In the genomic region with DNA sequence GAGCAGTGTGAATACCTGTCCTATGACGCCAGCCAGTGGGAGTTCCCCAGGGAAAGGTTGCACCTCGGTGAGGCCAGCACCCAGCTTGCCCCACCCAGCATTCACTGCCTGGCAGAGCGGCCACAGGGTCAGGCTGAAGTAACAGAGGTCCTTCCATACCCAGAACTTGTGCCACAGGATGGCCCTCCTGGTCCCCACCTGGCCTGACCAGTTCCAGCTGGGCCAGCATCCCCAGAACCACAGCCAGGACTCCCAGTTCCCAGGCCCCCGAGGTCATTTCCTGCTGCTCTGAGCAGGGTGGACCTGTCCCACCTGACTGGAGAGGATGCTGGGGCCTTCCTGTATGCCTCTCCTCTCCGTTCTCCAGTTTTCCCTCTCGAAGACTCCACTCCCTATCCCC, we compare ENCODE assay signal across 42 mouse cellular contexts. TPM values are rescaled to one million over a fixed set of nuclear protein-coding genes. Genes with fewer than 3 reads are reported as not detected.
"Had no signal": no experiment of that assay in that cellular context is flagged by ENCODE, and none has a peak within 500 bp of the region (broad histone marks: within the 10 kb centered on the region; RNA-seq: fewer than 3 reads in every experiment).

No protein-coding gene starts in this region.

- DNase-seq: left cerebral cortex, postnatal 4 days; liver; liver, embryonic 13.5 days; liver, postnatal 0 days; lung, adult 18-20 months; lung, adult 2 months; lung, postnatal 10 days; lung, postnatal 14 days; lung, postnatal 36 days; lung, postnatal 4 days; midbrain, embryonic 14.5 days had no signal

- H3K4me1 ChIP-seq: lung, embryonic 15.5 days had no signal

- H3K27ac ChIP-seq: left cerebral cortex, adult 2 months; limb, embryonic 10.5 days; limb, embryonic 12.5 days; limb, embryonic 13.5 days; limb, embryonic 15.5 days; liver, embryonic 12.5 days; liver, embryonic 13.5 days; liver, embryonic 14.5 days; liver, embryonic 15.5 days; lung, embryonic 15.5 days; macrophage; midbrain, embryonic 10.5 days; midbrain, embryonic 13.5 days; midbrain, embryonic 15.5 days had no signal

- H3K36me3 ChIP-seq: limb, embryonic 10.5 days; limb, embryonic 12.5 days; limb, embryonic 13.5 days; limb, embryonic 15.5 days; liver, embryonic 12.5 days; liver, embryonic 13.5 days; liver, embryonic 15.5 days; lung, embryonic 15.5 days; midbrain, embryonic 10.5 days; midbrain, embryonic 13.5 days; midbrain, embryonic 15.5 days had no signal

- H3K9ac ChIP-seq: limb, embryonic 12.5 days; limb, embryonic 13.5 days; limb, embryonic 15.5 days; liver, embryonic 12.5 days; liver, embryonic 13.5 days; liver, embryonic 14.5 days; liver, embryonic 15.5 days; liver, postnatal 0 days; lung, embryonic 14.5 days; lung, embryonic 15.5 days; midbrain, embryonic 13.5 days; midbrain, embryonic 15.5 days had no signal

- H3K9me3 ChIP-seq: limb, embryonic 10.5 days; limb, embryonic 12.5 days; limb, embryonic 13.5 days; limb, embryonic 15.5 days; liver, embryonic 12.5 days; liver, embryonic 13.5 days; liver, embryonic 15.5 days; lung, embryonic 15.5 days; midbrain, embryonic 10.5 days; midbrain, embryonic 13.5 days; midbrain, embryonic 15.5 days had no signal

- H3K4me3 ChIP-seq: left cerebral cortex, adult 2 months; limb, embryonic 10.5 days; limb, embryonic 12.5 days; limb, embryonic 13.5 days; limb, embryonic 15.5 days; liver, embryonic 12.5 days; liver, embryonic 13.5 days; liver, embryonic 15.5 days; lung, embryonic 15.5 days; megakaryocyte, embryonic 14.5 days; midbrain, embryonic 13.5 days; midbrain, embryonic 15.5 days; myocyte had no signal

- H3K4me2 ChIP-seq: limb, embryonic 13.5 days; limb, embryonic 15.5 days; liver, embryonic 11.5 days; liver, embryonic 12.5 days; liver, embryonic 13.5 days; liver, embryonic 15.5 days; lung, embryonic 14.5 days; lung, embryonic 15.5 days; midbrain, embryonic 11.5 days; midbrain, embryonic 13.5 days had no signal

- ATAC-seq: liver, embryonic 12.5 days; liver, postnatal 0 days; lung, postnatal 0 days; midbrain, embryonic 13.5 days had no signal

RNA-seq across cellular contexts. Expression of a gene that starts 26.6 kb away (rescaled TPM):
- total RNA-seq: megakaryocyte, adult 5-6 weeks; megakaryocyte-erythroid progenitor cell, adult 5-6 weeks had no signal

RNA-seq across cellular contexts. Expression of a gene that starts 27.7 kb away (rescaled TPM):
- total RNA-seq: left cerebral cortex, adult 18-20 months; left cerebral cortex, adult 2 months; left cerebral cortex, adult 8-10 months; left cerebral cortex, postnatal 10 days; left cerebral cortex, postnatal 14 days; left cerebral cortex, postnatal 4 days; liver, adult 2 months; megakaryocyte progenitor cell, adult 5-6 weeks; megakaryocyte, adult 5-6 weeks; megakaryocyte-erythroid progenitor cell, adult 5-6 weeks; monocyte, adult 5-6 weeks had no signal
- polyA plus RNA-seq: limb, embryonic 10.5 days; limb, embryonic 11.5 days; limb, embryonic 12.5 days; limb, embryonic 13.5 days; limb, embryonic 14.5 days; limb, embryonic 15.5 days; liver, embryonic 11.5 days; liver, embryonic 12.5 days; liver, embryonic 13.5 days; liver, embryonic 14.5 days; liver, embryonic 16.5 days; lung, embryonic 14.5 days; macrophage; midbrain, embryonic 10.5 days; midbrain, embryonic 11.5 days; midbrain, embryonic 13.5 days; midbrain, embryonic 14.5 days; midbrain, embryonic 15.5 days; myocyte had no signal
